Mouse (Mus musculus): Measurements from ENCODE around the gene Cep295nl. TPM values are rescaled to one million over a fixed set of nuclear protein-coding genes. Genes with fewer than 3 reads are reported as not detected.

Cep295nl gene
- total RNA-seq, 2 experiments from 2014 or later: 0.38 to 0.66 TPM

Other genes with a start within 250 kb of the Cep295nl start
- under 0.01 TPM in 1 of 2 replicates, not detected in the other for gene Dnah17, start 211.9 kb downstream of the Cep295nl start, total RNA-seq (2015)
- gene Dnah17, start 211.9 kb downstream of the Cep295nl start, total RNA-seq (2017): under 0.01 TPM in 2 replicates
- 15.9 and 21.9 TPM in 2 replicates for gene Cyth1, start 93.9 kb downstream of the Cep295nl start, total RNA-seq (2015)
- 84.3 and 87.5 TPM in 2 replicates for gene Cyth1, start 93.9 kb downstream of the Cep295nl start, total RNA-seq (2017)
- 4.4 and 8.4 TPM in 2 replicates for gene Usp36, start 52.3 kb downstream of the Cep295nl start, total RNA-seq (2015)
- 4.9 and 6.5 TPM in 2 replicates for gene Usp36, start 52.3 kb downstream of the Cep295nl start, total RNA-seq (2017)
- 39.0 and 39.4 TPM in 2 replicates for gene Timp2, start 13.2 kb upstream of the Cep295nl start, total RNA-seq (2015)
- 26.4 and 49.5 TPM in 2 replicates for gene Timp2, start 13.2 kb upstream of the Cep295nl start, total RNA-seq (2017)
- gene Lgals3bp, start 59.6 kb upstream of the Cep295nl start, total RNA-seq (2015): 63.8 and 78.5 TPM in 2 replicates
- gene Lgals3bp, start 59.6 kb upstream of the Cep295nl start, total RNA-seq (2017): 42.1 and 48.1 TPM in 2 replicates
- gene Cant1, start 76.6 kb upstream of the Cep295nl start, total RNA-seq (2015): 18.9 and 19.2 TPM in 2 replicates
- gene Cant1, start 76.6 kb upstream of the Cep295nl start, total RNA-seq (2017): 16.9 and 19.0 TPM in 2 replicates
- not detected in 2 replicates for gene C1qtnf1, start 85.7 kb upstream of the Cep295nl start, total RNA-seq (2015)
- not detected in 2 replicates for gene C1qtnf1, start 85.7 kb upstream of the Cep295nl start, total RNA-seq (2017)
- gene Engase, start 134.3 kb upstream of the Cep295nl start, total RNA-seq (2015): 1.3 TPM in 2 replicates
- 3.7 and 5.5 TPM in 2 replicates for gene Engase, start 134.3 kb upstream of the Cep295nl start, total RNA-seq (2017)

Data from megakaryocyte, adult 5-6 weeks (primary cell).